Mouse (Mus musculus) forebrain, embryonic 12.5 days (tissue): ENCODE data around the gene Dlx3. TPM values are rescaled to one million over a fixed set of nuclear protein-coding genes. Genes with fewer than 3 reads are reported as not detected.

Experiments
- ATAC-seq: fragments of 200-750 bp; cut with Nextera tagmentation; 2 replicates; pipeline ENCODE4 v1.8.0; 2017; ENCODE audit warnings: moderate TSS enrichment; ENCODE audit not compliant: low FRiP score
- H3K27ac ChIP-seq: fragments of 300-500 bp; sonication (generic); 2 replicates; pipeline ENCODE4 v1.5.1; 2016; ENCODE audit warnings: mild to moderate bottlenecking
- H3K27me3 ChIP-seq: fragments of 300-500 bp; sonication (generic); 2 replicates; pipeline ENCODE4 v1.6.1; 2016; ENCODE audit warnings: mild to moderate bottlenecking
- H3K36me3 ChIP-seq: fragments of 300-500 bp; sonication (generic); replicated peaks from 2 replicates; pipeline ENCODE4 v1.6.1; 2016; ENCODE audit warnings: mild to moderate bottlenecking
- H3K4me1 ChIP-seq: fragments of 300-500 bp; sonication (generic); 2 replicates; pipeline ENCODE4 v1.6.1; 2016
- H3K4me2 ChIP-seq: fragments of 300-500 bp; sonication (generic); 2 replicates; pipeline ENCODE4 v1.6.1; 2016; ENCODE audit warnings: mild to moderate bottlenecking, moderate library complexity
- H3K4me3 ChIP-seq: fragments of 300-500 bp; sonication (generic); replicated peaks from 2 replicates; pipeline ENCODE4 v1.5.1; 2016; ENCODE audit warnings: mild to moderate bottlenecking
- H3K9ac ChIP-seq: fragments of 300-500 bp; sonication (generic); 2 replicates; pipeline ENCODE4 v1.6.1; 2016; ENCODE audit warnings: mild to moderate bottlenecking
- H3K9me3 ChIP-seq: fragments of 300-500 bp; sonication (generic); 2 replicates; pipeline ENCODE4 v1.6.1; 2016
- WGBS: fragments of 180-500 bp; shearing (Covaris S2); methylation state at CpG from one replicate; pipeline ENCODE4 v1.1.7; 2016; 5-methylcytosine and 5-hydroxymethylcytosine counted together
- polyA plus RNA-seq: library from polyadenylated mRNA; unstranded; fragments of >200 nt; fragmentation: Nextera tagmentation; extraction: Ambion mirVana; gene quantifications from 2 replicates; pipeline ENCODE4 v1.2.1, GENCODE M21; 2016

Gene Dlx3
- polyA plus RNA-seq, 1 experiment from 2014 or later, result 1.0 TPM

DNA sequence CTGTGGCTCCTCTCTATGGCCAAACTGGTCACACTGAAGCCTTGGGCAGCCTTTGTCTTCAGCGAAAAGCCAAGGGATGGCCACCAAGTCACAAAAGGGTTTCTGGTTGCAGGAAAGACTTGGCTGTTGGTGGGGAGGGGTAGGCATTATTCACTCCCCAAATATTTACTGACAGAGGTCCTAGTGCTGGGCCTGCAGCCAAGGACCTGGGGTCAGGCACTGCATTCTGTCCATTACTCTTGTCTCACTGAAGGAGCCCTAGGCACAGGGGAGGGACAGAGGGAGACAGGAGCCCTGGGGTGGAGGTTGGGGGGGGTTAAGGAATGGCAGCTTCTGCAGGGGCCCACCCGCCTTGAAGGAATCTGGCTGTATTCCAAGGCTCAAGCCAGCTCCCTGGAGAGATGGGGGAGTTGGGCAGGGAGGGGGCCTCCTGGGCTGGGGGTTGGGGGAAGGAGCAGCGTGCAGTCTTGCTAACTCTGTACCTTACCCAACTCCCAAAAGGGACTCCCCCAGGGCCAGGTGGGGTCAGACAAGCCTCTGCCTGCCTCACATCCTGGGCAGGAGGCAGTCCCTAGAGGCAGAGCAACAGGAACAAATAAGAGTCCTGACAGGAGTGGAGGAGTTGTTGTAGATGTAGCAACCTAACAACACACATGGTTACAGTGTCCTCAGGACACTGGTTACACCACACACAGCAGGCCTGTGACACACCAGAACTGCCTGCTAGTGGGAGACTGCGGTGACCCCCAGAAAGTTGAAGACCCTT, 23.1 kb upstream of the Dlx3 start:
- no peak overlapping the region for H3K4me2 ChIP-seq
- no peak for ATAC-seq
- H3K36me3 ChIP-seq, result no peaks in the 10 kb centered on the region
- H3K4me1 ChIP-seq, result peaks cover 8% of the 10 kb centered on the region; the same call in 1 of the 2 replicates
- H3K9me3 ChIP-seq, result no peaks in the 10 kb centered on the region
- no peaks in the 10 kb centered on the region for H3K27me3 ChIP-seq
- H3K9ac ChIP-seq, result no peak overlapping the region
- H3K4me3 ChIP-seq, result no peak overlapping the region
- WGBS, result 65% methylated on average over 4 of the region's 4 CpGs
- no peak overlapping the region for H3K27ac ChIP-seq

DNA sequence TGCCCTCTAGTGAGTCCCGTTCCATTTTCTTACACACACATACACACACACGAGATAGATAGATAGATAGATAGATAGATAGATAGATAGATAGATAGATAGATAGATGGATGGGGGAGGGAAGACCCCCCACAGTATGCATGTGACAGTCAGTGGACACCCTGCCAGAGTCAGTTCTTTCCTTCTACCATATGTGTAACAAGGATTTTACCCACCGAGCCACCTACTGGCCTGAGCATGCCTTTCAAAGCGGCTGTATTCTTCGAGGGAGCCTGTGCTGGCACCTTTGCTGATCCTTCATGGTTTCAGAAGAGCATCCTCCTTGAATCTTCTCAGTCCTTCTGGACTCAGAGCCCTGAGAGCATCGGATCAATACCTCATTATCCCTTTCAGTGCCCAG, 22.0 kb upstream of the Dlx3 start:
- no peak overlapping the region for H3K4me2 ChIP-seq
- H3K9me3 ChIP-seq, result no peaks in the 10 kb centered on the region
- no peak overlapping the region for H3K9ac ChIP-seq
- no peaks in the 10 kb centered on the region for H3K36me3 ChIP-seq
- no peak overlapping the region for H3K4me3 ChIP-seq
- ATAC-seq, result no peak
- H3K27ac ChIP-seq, result no peak overlapping the region
- 63% methylated on average over 6 of the region's 6 CpGs for WGBS
- no peaks in the 10 kb centered on the region for H3K27me3 ChIP-seq
- peaks cover 8% of the 10 kb centered on the region; the same call in 1 of the 2 replicates for H3K4me1 ChIP-seq

DNA sequence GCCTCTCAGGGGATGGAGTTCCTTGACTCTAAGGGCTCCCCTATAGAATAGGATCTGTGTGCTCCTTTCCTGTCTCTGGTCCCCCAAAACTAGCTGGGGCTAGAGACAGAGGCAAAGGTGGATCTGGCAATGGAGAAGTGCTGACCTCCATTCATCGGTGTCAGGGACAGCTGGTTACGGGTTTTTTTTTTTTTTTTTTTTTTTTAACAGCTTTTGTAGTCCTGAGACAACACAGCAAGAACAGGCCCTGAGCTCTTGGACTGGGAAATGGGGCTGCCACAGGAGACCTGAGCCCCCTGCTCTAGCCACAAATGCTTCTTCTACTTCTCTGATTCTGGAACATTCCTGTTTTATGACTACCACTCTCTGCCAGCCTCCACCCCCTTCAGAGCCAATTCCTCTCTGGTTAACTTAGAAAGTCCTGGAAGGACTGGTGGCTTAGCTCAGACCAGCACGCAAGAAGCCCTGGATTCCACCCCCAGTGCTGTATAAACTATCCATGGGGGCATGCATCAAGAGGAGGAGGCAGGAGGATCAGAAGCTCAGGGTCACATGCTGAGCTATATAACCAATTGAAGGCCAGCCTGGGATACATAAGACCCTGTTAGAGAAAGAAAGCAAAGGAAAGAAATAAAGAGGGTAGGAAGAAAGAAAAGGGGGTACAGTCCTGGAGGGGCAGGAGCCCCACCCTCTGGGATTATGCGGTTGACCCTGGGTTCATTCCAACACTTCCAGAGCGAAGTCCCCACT, 21.4 kb upstream of the Dlx3 start:
- no peak overlapping the region for H3K27ac ChIP-seq
- no peak for ATAC-seq
- 74% methylated on average over 5 of the region's 5 CpGs for whole genome bisulfite sequencing
- H3K4me1 ChIP-seq, result peaks cover 8% of the 10 kb centered on the region; the same call in 1 of the 2 replicates
- no peaks in the 10 kb centered on the region for H3K9me3 ChIP-seq
- H3K27me3 ChIP-seq, result no peaks in the 10 kb centered on the region
- no peak overlapping the region for H3K4me2 ChIP-seq
- H3K9ac ChIP-seq, result no peak overlapping the region
- H3K4me3 ChIP-seq, result no peak overlapping the region
- no peaks in the 10 kb centered on the region for H3K36me3 ChIP-seq

DNA sequence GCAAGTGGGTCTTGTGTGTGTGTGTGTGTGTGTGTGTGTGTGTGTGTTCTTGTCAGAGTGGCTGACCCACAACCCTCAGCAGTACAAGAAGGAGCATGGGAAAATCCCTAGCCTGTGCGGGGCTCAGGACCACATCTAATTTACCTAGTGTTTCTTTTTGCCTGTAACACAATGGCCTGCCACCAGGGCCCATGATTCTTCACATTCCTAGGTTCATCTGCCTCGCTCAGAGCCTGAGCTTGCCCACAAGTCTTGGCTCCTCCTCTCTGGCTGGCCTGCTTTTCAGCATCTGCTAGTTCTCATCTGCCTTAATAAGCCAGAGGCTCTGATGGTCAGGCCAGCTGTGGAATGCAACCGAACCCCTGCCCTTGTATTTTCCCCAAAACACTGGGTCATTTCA, 19.5 kb upstream of the Dlx3 start:
- H3K9ac ChIP-seq, result no peak overlapping the region
- 49% methylated on average over 3 of the region's 3 CpGs for WGBS
- no peak overlapping the region for H3K4me2 ChIP-seq
- peaks cover 14% of the 10 kb centered on the region for H3K27me3 ChIP-seq
- no peaks in the 10 kb centered on the region for H3K9me3 ChIP-seq
- H3K4me1 ChIP-seq, result peaks cover 15% of the 10 kb centered on the region
- no peaks in the 10 kb centered on the region for H3K36me3 ChIP-seq
- no peak overlapping the region for H3K27ac ChIP-seq
- no peak overlapping the region for H3K4me3 ChIP-seq
- no peak for ATAC-seq

DNA sequence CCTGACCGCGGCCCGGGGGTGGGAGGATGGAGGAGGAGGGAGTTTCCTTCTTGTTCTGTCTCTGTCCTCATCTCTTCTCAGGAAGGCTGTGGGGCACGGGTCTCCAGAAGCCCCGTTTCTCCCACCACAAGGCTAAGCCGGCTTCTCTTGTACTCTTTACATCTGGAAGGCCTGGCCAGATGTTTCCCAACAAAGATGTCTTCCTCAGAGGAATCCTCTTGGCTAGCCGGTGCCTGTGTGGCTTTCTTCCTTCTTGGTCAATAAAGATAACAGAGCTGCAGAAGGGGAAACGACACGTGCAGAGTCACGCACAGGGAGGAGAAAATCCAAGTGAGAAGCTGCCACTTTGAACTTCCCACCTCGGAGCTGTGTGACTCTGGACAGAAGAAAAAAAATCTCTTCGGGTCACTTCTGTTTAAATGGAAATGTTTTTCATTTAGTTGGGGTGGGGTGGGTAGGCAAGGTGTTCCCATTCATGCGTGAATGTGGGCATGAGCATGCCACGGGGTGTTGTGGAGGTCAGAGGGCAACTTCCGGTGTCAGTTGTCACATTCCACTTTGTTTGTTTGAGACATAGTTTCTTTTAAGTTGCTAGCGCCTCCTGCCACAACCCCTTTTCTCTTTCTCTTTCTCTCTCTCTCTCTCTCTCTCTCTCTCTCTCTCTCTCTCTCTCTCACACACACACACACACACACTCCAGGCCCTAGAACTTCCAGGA, 18.7 kb upstream of the Dlx3 start:
- Histone ChIP-seq H3K9me3 (no peaks in the 10 kb centered on the region), H3K27ac (no peak overlapping the region), H3K4me2 (no peak overlapping the region), H3K4me1 (peaks cover 21% of the 10 kb centered on the region), H3K36me3 (no peaks in the 10 kb centered on the region), H3K9ac (no peak overlapping the region), H3K4me3 (no peak overlapping the region), H3K27me3 (peaks cover 22% of the 10 kb centered on the region)
- WGBS, result 50% methylated on average over 16 of the region's 16 CpGs
- ATAC-seq, result no peak

DNA sequence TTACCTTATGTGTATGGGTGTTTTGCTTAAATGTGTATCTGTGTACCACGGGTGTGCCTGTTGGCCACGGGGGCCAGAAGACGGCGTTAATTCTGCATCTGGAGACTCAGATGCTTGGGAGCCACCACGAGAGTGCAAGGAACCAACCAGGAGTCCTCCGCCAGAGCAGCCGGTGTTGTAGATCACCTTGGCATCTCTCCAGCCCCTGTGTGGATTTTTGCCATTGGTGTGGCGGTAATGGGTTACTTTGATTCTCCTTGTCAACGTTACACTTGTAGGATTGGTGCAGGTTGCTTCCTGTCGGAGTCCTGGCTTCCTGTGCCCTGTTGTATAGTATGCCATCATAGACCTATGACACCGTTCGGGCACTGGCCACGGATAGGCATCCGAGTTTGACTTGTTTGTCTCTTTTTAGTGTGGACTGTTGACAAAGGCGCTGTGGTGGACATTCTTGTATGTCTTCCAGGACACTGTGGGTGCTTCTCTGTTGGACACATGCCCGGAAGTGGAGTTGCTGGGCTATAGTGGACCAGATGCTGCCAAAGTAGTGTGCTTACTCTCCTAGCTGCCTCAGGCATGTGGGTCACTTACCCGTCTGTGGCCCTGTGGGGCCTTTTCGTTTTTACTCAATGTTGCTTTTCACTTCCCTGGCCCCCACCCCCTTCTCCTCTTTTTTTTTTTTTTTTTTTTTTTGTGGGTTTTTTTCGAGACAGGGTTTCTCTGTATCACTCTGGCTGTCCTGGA, 17.6 kb upstream of the Dlx3 start:
- WGBS, result 91% methylated on average over 19 of the region's 19 CpGs
- Histone ChIP-seq H3K4me1 (peaks cover 20% of the 10 kb centered on the region), H3K4me2 (no peak overlapping the region), H3K9me3 (no peaks in the 10 kb centered on the region), H3K27ac (no peak overlapping the region), H3K36me3 (no peaks in the 10 kb centered on the region), H3K4me3 (no peak overlapping the region), H3K27me3 (peaks cover 27% of the 10 kb centered on the region), H3K9ac (no peak overlapping the region)
- ATAC-seq, result no peak

DNA sequence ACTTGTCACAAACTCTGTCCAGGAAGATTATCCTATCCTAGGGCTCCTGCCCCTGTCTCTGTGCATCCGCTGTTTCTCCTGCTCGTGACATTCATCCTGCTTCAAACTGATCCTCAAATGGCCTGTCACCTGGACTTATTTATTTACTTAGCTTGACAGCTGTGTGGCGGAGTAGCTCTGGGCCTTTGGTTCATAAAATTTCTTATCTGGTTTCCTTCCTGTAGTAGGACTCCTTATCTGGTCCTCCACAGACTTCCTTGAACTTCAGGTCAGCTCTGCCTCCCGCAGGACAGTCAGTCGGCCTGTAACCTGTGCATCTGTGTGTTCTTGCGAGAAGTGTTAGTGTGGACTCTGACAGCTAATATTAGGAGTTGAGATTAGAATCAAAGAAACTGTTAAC, 15.7 kb upstream of the Dlx3 start:
- Histone ChIP-seq H3K4me1 (peaks cover 19% of the 10 kb centered on the region), H3K4me3 (no peak overlapping the region), H3K4me2 (no peak overlapping the region), H3K27me3 (peaks cover 29% of the 10 kb centered on the region), H3K36me3 (no peaks in the 10 kb centered on the region), H3K9me3 (no peaks in the 10 kb centered on the region), H3K9ac (no peak overlapping the region), H3K27ac (no peak overlapping the region)
- 77% methylated on average over 6 of the region's 6 CpGs for WGBS
- no peak for ATAC-seq

DNA sequence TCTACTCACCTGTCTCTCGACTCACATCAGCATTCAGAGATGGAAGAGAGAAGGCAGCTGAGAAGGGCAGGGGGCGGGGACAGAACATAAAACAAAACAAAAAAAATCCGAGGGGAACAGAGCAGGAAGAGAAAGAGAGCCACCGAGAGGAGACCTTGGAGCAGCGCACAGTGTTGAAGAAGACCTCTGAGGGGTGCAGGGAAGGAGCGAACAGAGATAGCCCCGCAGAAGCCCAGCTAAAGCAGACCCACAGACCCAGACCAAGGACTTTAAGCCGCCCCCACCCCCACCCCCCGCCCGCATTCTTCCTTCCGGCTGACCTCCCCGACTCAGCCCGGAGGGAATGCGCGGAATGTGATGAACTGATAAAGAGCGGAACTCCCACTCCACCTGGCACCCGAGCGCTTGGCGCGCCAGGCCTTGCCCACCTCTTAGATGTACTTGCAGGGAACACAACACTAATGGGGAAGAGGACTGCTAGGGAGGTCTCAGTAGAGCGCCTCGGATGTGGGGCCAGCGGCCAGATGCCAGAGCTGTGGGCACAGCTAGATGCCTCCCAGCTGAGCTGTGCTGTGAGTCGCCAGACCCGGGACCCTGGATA, 14.5 kb upstream of the Dlx3 start:
- H3K4me3 ChIP-seq, result no peak overlapping the region; the same call in 1 of the 2 replicates
- WGBS, result 2% methylated on average over 25 of the region's 25 CpGs
- H3K9ac ChIP-seq, result no peak overlapping the region
- H3K4me2 ChIP-seq, result peak overlapping the region; percentile 44
- peaks cover 29% of the 10 kb centered on the region for H3K27me3 ChIP-seq
- H3K4me1 ChIP-seq, result peaks cover 19% of the 10 kb centered on the region
- ATAC-seq, result no peak
- no peaks in the 10 kb centered on the region for H3K9me3 ChIP-seq
- H3K27ac ChIP-seq, result no peak overlapping the region
- no peaks in the 10 kb centered on the region for H3K36me3 ChIP-seq

DNA sequence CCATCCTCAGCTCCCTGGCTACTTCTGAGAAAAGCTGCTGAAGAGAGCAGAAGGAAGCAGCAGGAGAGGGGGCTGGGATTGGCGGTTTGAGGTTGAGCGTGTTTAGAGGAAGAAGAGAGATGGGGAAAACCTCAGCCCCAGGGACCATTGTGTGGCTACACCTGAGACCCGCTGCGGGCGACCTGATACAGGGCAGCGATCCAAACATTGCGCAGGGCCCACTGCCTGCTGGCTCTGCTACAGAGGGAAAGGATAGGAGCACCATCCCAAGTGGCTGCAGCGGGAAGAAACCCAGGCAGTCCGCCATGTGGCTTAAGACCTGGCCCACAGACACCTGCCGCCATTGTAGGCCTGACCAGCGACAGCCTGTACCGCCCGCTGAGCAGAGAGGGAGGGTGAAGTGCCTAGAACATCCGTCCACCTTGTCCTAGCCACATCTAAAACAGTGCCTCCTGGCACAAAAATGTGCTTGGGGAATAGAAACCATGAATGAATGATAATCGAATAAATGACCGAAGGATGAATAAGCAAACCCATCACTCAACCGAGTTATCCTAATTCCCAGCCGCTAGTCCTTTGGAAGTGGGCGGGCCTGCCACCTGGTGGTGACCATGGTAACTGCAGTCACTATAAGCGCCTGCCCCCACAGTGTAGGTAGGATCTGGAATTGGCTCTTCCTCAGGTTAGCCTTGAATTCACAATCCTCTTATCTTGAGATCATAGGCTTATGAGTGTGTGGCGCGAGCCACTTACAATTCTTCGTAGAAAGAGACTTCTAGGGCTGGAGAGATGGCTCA, 13.3 kb upstream of the Dlx3 start:
- peak; percentile 65; the same call in 1 of the 2 replicates for ATAC-seq
- H3K4me2 ChIP-seq, result peak overlapping the region; percentile 27; the same call in 1 of the 2 replicates
- no peaks in the 10 kb centered on the region for H3K9me3 ChIP-seq
- no peak overlapping the region for H3K27ac ChIP-seq
- no peak overlapping the region for H3K4me3 ChIP-seq
- H3K9ac ChIP-seq, result peak overlapping the region; percentile 12; the same call in 1 of the 2 replicates
- H3K27me3 ChIP-seq, result peaks cover 29% of the 10 kb centered on the region
- 31% methylated on average over 23 of the region's 23 CpGs for WGBS
- H3K36me3 ChIP-seq, result no peaks in the 10 kb centered on the region
- H3K4me1 ChIP-seq, result peaks cover 19% of the 10 kb centered on the region

DNA sequence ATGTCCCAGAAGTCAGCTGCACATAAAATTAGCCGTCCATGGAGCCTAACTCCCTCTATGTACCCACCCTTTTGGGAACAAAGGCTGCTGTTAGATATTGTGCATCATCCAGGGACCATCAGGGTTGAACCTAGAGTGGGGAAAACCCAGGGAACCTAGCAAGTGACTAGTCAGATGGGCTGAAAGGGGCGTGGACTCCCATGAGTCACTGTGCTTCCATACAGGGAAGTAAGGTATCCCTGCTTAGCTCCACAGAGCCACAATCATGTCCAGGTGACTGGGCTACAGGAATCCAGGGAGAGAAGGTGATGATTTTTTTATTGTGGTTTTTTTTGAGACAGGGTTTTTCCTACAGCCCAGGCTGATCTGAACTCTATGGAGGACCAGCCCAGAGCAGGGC, 10.9 kb upstream of the Dlx3 start:
- ATAC-seq, result no peak

DNA sequence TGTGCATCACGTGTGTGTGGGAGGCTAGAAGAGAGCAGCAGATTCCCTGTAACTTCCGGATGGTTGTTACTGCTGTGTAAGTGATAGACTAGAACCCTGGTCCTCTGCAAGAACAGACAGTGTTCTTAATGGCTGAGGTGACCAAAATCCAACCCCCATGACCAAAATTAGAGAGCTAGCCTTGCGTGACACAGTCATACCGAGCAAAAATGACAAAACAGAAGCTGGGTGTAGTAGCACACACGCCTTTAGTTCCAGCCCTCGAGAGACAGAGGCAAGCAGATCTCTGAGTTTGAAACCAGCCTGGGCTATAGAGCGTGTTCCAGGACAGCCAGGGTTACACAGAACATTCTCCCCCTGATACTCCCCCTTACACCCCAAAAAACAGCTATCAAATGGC, 9.8 kb upstream of the Dlx3 start:
- Histone ChIP-seq H3K27ac (no peak overlapping the region), H3K27me3 (peaks cover 24% of the 10 kb centered on the region), H3K9ac (no peak overlapping the region), H3K4me1 (peaks cover 14% of the 10 kb centered on the region), H3K9me3 (no peaks in the 10 kb centered on the region), H3K4me2 (no peak overlapping the region), H3K4me3 (no peak overlapping the region), H3K36me3 (no peaks in the 10 kb centered on the region)
- WGBS, result 87% methylated on average over 7 of the region's 7 CpGs
- no peak for ATAC-seq

More for the DNA sequence above, 10.9 kb upstream of the Dlx3 start:
- Histone ChIP-seq H3K9me3 (no peaks in the 10 kb centered on the region), H3K9ac (no peak overlapping the region), H3K36me3 (no peaks in the 10 kb centered on the region), H3K4me3 (no peak overlapping the region), H3K27ac (no peak overlapping the region), H3K4me1 (peaks cover 19% of the 10 kb centered on the region), H3K27me3 (peaks cover 30% of the 10 kb centered on the region), H3K4me2 (no peak overlapping the region)
- 87% methylated on average over 2 of the region's 2 CpGs for WGBS
